Mouse (Mus musculus): ENCODE measurements around the gene Fhod1. TPM values are rescaled to one million over a fixed set of nuclear protein-coding genes. Genes with fewer than 3 reads are reported as not detected.
A peak's percentile ranks its signal among the peaks of the same experiment; 100 is the strongest.

The Fhod1 gene
- polyA plus RNA-seq (2016; fragmentation: Nextera tagmentation; extraction: Ambion mirVana) = 1.2 and 1.4 TPM in 2 replicates

GRCm38 (mm10) chr8:105347428-105348221 is at the start of gene Fhod1:
TSS of gene Fhod1 (minus strand) at chr8:105347953.
- peak; percentile 91 for ATAC-seq
- peak within 1 kb of the TSS; percentile 70 for H3K4me3 ChIP-seq
- H3K9ac ChIP-seq = peak within 1 kb of the TSS; percentile 77
- peaks cover 81% of the 10 kb centered on the region for H3K27me3 ChIP-seq (replicated peaks)
- WGBS (ENCODE audit: insufficient replicate concordance) = 1% methylated on average over 53 of the region's 53 CpGs
- no peaks in the 10 kb centered on the region for H3K9me3 ChIP-seq (replicated peaks)
- no peaks in the 10 kb centered on the region for H3K36me3 ChIP-seq
- H3K4me2 ChIP-seq = peak within 1 kb of the TSS; percentile 98
- H3K4me1 ChIP-seq = peaks cover 62% of the 10 kb centered on the region
- H3K27ac ChIP-seq = peak within 1 kb of the TSS; percentile 74

GRCm38 (mm10) chr8:105393915-105394314 is 46.2 kb upstream of the Fhod1 start:
- H3K27ac ChIP-seq = no peak overlapping the region
- no peaks in the 10 kb centered on the region for H3K4me1 ChIP-seq
- no peak for ATAC-seq
- no peak overlapping the region for H3K4me3 ChIP-seq
- H3K9ac ChIP-seq = no peak overlapping the region
- H3K9me3 ChIP-seq (replicated peaks) = no peaks in the 10 kb centered on the region
- no peaks in the 10 kb centered on the region for H3K36me3 ChIP-seq
- peaks cover 20% of the 10 kb centered on the region; the same call in 1 of the 2 replicates for H3K27me3 ChIP-seq (replicated peaks)
- WGBS (ENCODE audit: insufficient replicate concordance) = 69% methylated on average over 7 of the region's 7 CpGs
- no peak overlapping the region for H3K4me2 ChIP-seq

DNA sequence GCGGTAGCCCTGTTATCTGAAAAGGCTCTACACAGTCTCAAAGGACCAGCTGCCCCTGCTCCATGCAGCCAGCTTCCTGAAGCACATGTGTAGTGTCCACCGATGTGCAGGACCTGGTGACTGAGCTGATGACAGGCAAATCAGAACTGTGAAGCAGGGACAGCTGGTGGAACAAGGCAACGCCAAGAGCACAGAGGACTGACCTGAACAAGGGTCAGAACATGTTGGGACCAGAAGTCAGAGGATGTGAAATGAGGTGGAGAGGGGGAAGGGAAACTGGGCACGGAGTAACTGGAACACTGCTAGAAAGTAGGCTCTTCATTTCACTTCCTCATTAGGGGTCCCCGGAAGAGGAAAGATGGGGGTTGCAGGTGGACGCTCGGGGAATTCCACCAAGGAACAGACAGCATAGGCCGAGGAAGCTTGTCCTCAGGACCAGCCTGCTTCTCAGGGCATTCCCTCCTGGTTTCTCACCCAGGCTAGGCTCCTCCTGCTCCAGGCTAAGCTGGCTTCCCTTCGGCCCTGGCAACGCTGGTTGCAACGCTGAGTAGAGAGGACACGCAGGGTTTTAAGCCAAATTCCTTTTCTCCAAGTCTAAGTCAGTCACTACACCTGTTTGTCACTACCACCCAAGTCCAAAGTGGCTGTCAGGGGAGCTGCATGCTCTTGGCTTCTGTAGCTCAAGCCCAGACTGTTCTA is 45.5 kb upstream of the Fhod1 start:
- peaks cover 21% of the 10 kb centered on the region; the same call in 1 of the 2 replicates for H3K27me3 ChIP-seq (replicated peaks)
- no peak overlapping the region for H3K27ac ChIP-seq
- H3K9me3 ChIP-seq (replicated peaks) = no peaks in the 10 kb centered on the region
- no peak for ATAC-seq
- H3K4me1 ChIP-seq = no peaks in the 10 kb centered on the region
- no peak overlapping the region for H3K4me3 ChIP-seq
- no peaks in the 10 kb centered on the region for H3K36me3 ChIP-seq
- H3K4me2 ChIP-seq = no peak overlapping the region
- H3K9ac ChIP-seq = no peak overlapping the region
- WGBS (ENCODE audit: insufficient replicate concordance) = 68% methylated on average over 12 of the region's 12 CpGs

DNA sequence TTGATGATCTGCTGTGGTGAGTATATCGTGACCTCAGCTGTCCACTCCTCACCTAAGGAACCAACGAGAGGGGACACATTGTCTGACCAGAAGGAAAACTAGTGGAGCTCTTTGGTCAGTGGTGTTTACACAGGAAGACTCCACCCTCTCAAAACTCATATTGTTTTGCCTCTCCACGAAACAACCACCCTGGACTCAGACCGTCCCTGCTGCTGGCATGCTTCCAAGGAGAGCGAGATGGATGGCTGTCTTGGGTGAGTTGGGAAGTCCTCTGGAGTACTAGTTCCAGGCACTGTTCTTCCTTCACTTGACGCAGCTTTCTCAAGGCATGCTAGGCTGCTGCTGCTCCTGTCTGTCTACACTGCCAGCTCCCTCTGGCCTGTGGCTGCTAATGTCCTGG is 41.3 kb upstream of the Fhod1 start:
- Histone ChIP-seq H3K27me3 (replicated peaks) (peaks cover 9% of the 10 kb centered on the region; the same call in 1 of the 2 replicates), H3K4me3 (no peak overlapping the region), H3K9me3 (replicated peaks) (no peaks in the 10 kb centered on the region), H3K4me1 (no peaks in the 10 kb centered on the region), H3K9ac (no peak overlapping the region), H3K36me3 (no peaks in the 10 kb centered on the region), H3K27ac (no peak overlapping the region), H3K4me2 (no peak overlapping the region)
- no peak for ATAC-seq
- WGBS (ENCODE audit: insufficient replicate concordance) = 55% methylated on average over 6 of the region's 6 CpGs

DNA sequence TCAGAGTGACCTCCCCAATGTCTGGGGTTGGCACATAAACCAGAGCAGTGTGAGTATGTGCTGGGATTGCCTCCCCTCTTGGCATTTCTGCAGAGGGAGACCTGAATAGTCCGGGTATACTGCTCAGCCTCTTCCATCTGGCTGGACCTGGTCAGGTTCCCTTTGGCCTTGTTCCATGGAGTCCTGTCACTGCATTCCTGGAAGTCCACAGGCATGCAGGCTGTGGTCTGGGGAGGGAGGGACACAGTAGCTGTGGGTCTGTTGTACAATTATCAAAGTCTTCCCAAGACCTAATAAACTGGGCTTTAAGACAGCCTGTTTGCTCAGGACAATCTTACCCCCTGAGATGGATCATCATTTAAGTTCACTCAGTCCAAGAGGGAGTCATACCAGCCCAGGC is 39.4 kb upstream of the Fhod1 start:
- Histone ChIP-seq H3K4me2 (no peak overlapping the region), H3K36me3 (no peaks in the 10 kb centered on the region), H3K9me3 (replicated peaks) (no peaks in the 10 kb centered on the region), H3K4me1 (no peaks in the 10 kb centered on the region), H3K4me3 (no peak overlapping the region), H3K9ac (no peak overlapping the region), H3K27me3 (replicated peaks) (0 out of 2 replicates have a peak, but pooled peaks cover 9% of the 10 kb centered on the region), H3K27ac (no peak overlapping the region)
- no peak for ATAC-seq
- WGBS (ENCODE audit: insufficient replicate concordance) = 47% methylated on average over 1 of the region's 1 CpGs

- no peak for ATAC-seq
- Histone ChIP-seq H3K9ac (no peak overlapping the region), H3K4me1 (no peaks in the 10 kb centered on the region), H3K27me3 (replicated peaks) (peaks cover 9% of the 10 kb centered on the region; the same call in 1 of the 2 replicates), H3K9me3 (replicated peaks) (no peaks in the 10 kb centered on the region), H3K4me2 (no peak overlapping the region), H3K36me3 (no peaks in the 10 kb centered on the region), H3K4me3 (no peak overlapping the region), H3K27ac (no peak overlapping the region)
- WGBS (ENCODE audit: insufficient replicate concordance) = 82% methylated on average over 2 of the region's 2 CpGs
Observed at GRCm38 (mm10) chr8:105384070-105384469, 36.3 kb upstream of the Fhod1 start.

GRCm38 (mm10) chr8:105380308-105380707 is 32.6 kb upstream of the Fhod1 start:
- 71% methylated on average over 12 of the region's 12 CpGs for WGBS (ENCODE audit: insufficient replicate concordance)
- H3K9me3 ChIP-seq (replicated peaks) = no peaks in the 10 kb centered on the region
- peaks cover 18% of the 10 kb centered on the region for H3K27me3 ChIP-seq (replicated peaks)
- no peak overlapping the region for H3K9ac ChIP-seq
- H3K36me3 ChIP-seq = no peaks in the 10 kb centered on the region
- H3K4me2 ChIP-seq = no peak overlapping the region
- H3K4me3 ChIP-seq = no peak overlapping the region
- no peak overlapping the region for H3K27ac ChIP-seq
- ATAC-seq = no peak
- H3K4me1 ChIP-seq = no peaks in the 10 kb centered on the region

DNA sequence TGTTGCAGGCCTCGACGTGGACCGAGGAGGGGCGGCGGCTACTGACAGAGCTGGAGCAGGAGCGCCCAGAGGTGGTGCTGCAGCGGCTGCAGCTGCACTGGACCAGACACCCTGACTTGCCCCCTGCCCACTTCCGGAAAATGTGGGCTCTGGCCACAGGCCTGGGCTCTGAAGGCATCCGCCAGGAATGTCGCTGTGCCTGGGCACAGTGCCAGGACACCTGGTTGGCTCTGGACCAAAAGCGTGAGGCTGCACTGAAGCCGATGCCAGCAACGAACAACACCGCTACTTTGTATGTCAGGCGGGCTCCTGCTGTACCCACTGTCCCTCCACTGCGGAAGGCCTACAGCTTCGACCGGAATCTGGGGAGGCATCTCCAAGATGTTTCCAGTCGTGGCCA is 30.9 kb upstream of the Fhod1 start:
- Histone ChIP-seq H3K36me3 (no peaks in the 10 kb centered on the region), H3K4me1 (peaks cover 10% of the 10 kb centered on the region), H3K9me3 (replicated peaks) (peaks cover 4% of the 10 kb centered on the region; the same call in 1 of the 2 replicates), H3K4me2 (no peak overlapping the region), H3K27ac (no peak overlapping the region), H3K27me3 (replicated peaks) (peaks cover 26% of the 10 kb centered on the region), H3K9ac (no peak overlapping the region), H3K4me3 (no peak overlapping the region)
- WGBS (ENCODE audit: insufficient replicate concordance) = 67% methylated on average over 19 of the region's 19 CpGs
- ATAC-seq = no peak

GRCm38 (mm10) chr8:105374513-105374966 is 26.8 kb upstream of the Fhod1 start:
- H3K36me3 ChIP-seq = no peaks in the 10 kb centered on the region
- ATAC-seq = no peak
- peaks cover 4% of the 10 kb centered on the region; the same call in 1 of the 2 replicates for H3K9me3 ChIP-seq (replicated peaks)
- H3K9ac ChIP-seq = no peak overlapping the region
- peak overlapping the region; percentile 20 for H3K4me3 ChIP-seq
- H3K27me3 ChIP-seq (replicated peaks) = peaks cover 22% of the 10 kb centered on the region
- H3K4me1 ChIP-seq = peaks cover 20% of the 10 kb centered on the region
- H3K27ac ChIP-seq = no peak overlapping the region
- peak overlapping the region; percentile 51 for H3K4me2 ChIP-seq
- 30% methylated on average over 33 of the region's 33 CpGs for WGBS (ENCODE audit: insufficient replicate concordance)

DNA sequence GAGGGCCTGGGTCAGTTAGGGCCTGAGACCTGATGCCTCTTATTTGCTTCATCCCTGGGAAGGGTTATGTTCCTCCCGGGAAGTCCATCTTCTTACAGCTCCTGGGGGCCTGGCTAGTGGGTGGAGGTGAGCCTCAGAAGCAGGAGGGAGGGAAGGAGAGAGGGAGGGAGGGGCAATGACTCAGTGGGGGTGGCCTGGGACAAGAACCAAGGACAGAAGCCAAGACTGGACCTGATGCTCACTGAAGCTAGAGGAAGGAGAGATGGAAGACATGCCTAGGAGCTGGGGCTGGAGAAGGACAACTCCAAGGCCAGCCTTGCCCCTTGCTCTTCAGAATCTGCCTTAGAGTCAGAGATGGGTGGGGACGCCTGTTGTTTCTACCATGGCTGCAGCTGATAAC is 25.3 kb upstream of the Fhod1 start, which contains the start of gene Plekhg4:
Gene Plekhg4, plus strand, starts transcription at position 243 of the 400 bp plus-strand sequence.
- peaks cover 16% of the 10 kb centered on the region for H3K27me3 ChIP-seq (replicated peaks)
- no peak within 1 kb of the TSS for H3K27ac ChIP-seq
- peaks cover 4% of the 10 kb centered on the region; the same call in 1 of the 2 replicates for H3K9me3 ChIP-seq (replicated peaks)
- WGBS (ENCODE audit: insufficient replicate concordance) = 38% methylated on average over 2 of the region's 2 CpGs
- no peak within 1 kb of the TSS for H3K9ac ChIP-seq
- no peak within 1 kb of the TSS for H3K4me3 ChIP-seq
- H3K36me3 ChIP-seq = no peaks in the 10 kb centered on the region
- ATAC-seq = no peak
- peak within 1 kb of the TSS; percentile 51; the same call in 1 of the 2 replicates for H3K4me2 ChIP-seq
- H3K4me1 ChIP-seq = peaks cover 20% of the 10 kb centered on the region

- Histone ChIP-seq H3K4me1 (peaks cover 20% of the 10 kb centered on the region), H3K9ac (no peak overlapping the region), H3K9me3 (replicated peaks) (peaks cover 4% of the 10 kb centered on the region; the same call in 1 of the 2 replicates), H3K4me2 (no peak overlapping the region), H3K27me3 (replicated peaks) (peaks cover 14% of the 10 kb centered on the region), H3K27ac (no peak overlapping the region), H3K36me3 (no peaks in the 10 kb centered on the region), H3K4me3 (no peak overlapping the region)
- 69% methylated on average over 9 of the region's 9 CpGs for WGBS (ENCODE audit: insufficient replicate concordance)
- no peak for ATAC-seq
Observed at GRCm38 (mm10) chr8:105372473-105372872, 24.7 kb upstream of the Fhod1 start.

DNA sequence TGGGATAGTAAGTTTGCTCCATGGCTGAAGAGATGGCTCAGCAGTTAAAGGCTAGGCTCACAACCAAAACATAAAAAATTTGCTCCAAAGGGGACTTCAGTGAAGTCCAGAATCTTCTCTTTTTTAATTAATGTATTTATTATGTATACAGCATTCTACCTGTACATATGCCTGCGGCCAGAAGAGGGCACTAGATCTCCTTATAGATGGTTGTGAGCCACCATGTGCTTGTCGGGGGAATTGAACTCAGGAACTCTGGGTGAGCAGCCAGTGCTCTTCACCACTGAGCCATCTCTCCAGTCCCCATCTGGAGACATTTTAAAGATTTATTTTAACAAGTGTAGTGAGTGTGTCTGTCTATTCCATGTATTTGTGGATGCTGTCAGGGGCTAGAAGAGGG is 19.4 kb upstream of the Fhod1 start:
- Histone ChIP-seq H3K4me3 (no peak overlapping the region), H3K27me3 (replicated peaks) (peaks cover 4% of the 10 kb centered on the region), H3K9ac (no peak overlapping the region), H3K27ac (no peak overlapping the region), H3K36me3 (no peaks in the 10 kb centered on the region), H3K4me1 (no peaks in the 10 kb centered on the region), H3K9me3 (replicated peaks) (no peaks in the 10 kb centered on the region), H3K4me2 (no peak overlapping the region)
- WGBS (ENCODE audit: insufficient replicate concordance) = 41% methylated on average over 2 of the region's 2 CpGs
- ATAC-seq = no peak

Measured in liver, embryonic 12.5 days (tissue).